Mouse (Mus musculus) olfactory bulb, adult 2 months (tissue): ENCODE measurements around the gene Patl1.

Experiments used
- CTCF ChIP-seq: fragments of 200-500 bp; IDR thresholded peaks from 2 replicates; pipeline ENCODE4 v1.5.1; 2012; ENCODE audit warnings: low read depth, mild to moderate bottlenecking, low read length, moderate library complexity; ENCODE audit not compliant: insufficient read depth
- POLR2A ChIP-seq: fragments of 200-500 bp; IDR thresholded peaks from 2 replicates; pipeline ENCODE4 v1.6.1; 2012; ENCODE audit warnings: mild to moderate bottlenecking, low read depth, low read length, moderate library complexity; ENCODE audit not compliant: insufficient read depth

DNA sequence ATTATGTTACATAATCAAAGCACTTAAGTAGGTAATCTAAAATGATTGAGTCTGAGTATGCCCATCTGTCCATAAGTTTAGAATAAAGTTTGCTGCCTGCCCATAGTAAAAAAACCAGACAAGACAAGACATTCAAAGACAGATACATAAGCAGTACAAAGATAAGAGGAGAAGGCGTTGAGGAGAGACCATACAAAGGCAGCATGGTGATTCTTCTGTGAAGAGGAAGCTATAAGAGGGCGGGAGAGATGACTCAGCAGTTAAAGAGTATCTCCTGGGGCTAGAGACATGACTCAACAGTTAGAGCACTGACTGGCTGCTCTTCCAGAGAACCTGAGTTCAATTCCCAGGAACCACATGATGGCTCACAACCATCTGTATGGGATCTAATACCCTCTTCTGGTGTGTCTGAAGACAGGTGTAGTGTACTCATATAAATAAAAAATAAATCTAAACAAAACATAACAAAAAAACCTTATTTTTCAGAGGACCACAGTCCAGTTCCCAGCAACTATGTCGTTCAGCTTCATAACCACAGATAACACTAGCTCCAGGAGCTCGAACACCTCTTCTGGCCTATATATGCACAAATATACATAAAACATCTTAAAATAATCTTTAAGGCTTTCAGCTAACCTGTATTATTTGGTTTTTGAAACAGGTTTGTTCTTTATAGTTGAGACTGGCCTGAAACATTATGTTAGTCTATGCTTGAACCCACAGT lies 16.0 kb downstream of the Patl1 start:
- TF ChIP-seq CTCF (no peak), POLR2A (no peak)
